Mouse (Mus musculus) heart, adult 8-10 months (tissue): Measurements from ENCODE around the gene Tomm6. TPM values are rescaled to one million over a fixed set of nuclear protein-coding genes. Genes with fewer than 3 reads are reported as not detected.
A peak's percentile ranks its signal among the peaks of the same experiment; 100 is the strongest.

Experiments
- DNase-seq: peaks from one replicate; pipeline ENCODE4 v3.0.0; 2022; ENCODE audit warnings: low spot score
- total RNA-seq, 4 experiments: library from RNA; stranded (reverse); gene quantifications; 2 replicates each; pipeline ENCODE4 v1.2.4; 2022

Tomm6 gene
- 100 to 1,000 TPM; 103 to 121 (median 114) TPM for total RNA-seq

- DNase-seq = no peak
These were observed at the start of gene Tomm6 for GRCm38 (mm10) chr17:47688344-47688607. TSS of gene Tomm6 (minus strand) at chr17:47688386.

GRCm38 (mm10) chr17:47737271-47738065, 49.3 kb upstream of the Tomm6 start:
- peak; percentile 86 for DNase-seq

GRCm38 (mm10) chr17:47736856-47737255, 48.7 kb upstream of the Tomm6 start, which contains the start of gene Tfeb:
TSS of gene Tfeb (plus strand) at chr17:47737030.
- DNase-seq = peak; percentile 97

GRCm38 (mm10) chr17:47735553-47736100, 47.4 kb upstream of the Tomm6 start:
- no peak for DNase-seq

- no peak for DNase-seq
These were observed 42.7 kb upstream of the Tomm6 start for GRCm38 (mm10) chr17:47730633-47731575.

GRCm38 (mm10) chr17:47726566-47726965, 38.4 kb upstream of the Tomm6 start, which contains the start of gene Pgc:
TSS of gene Pgc (plus strand) at chr17:47726842.
- no peak for DNase-seq

GRCm38 (mm10) chr17:47721183-47721582, 33.0 kb upstream of the Tomm6 start:
- no peak for DNase-seq

- DNase-seq = no peak
These were observed 26.9 kb upstream of the Tomm6 start for GRCm38 (mm10) chr17:47715037-47715436.

GRCm38 (mm10) chr17:47712889-47713571, 24.8 kb upstream of the Tomm6 start:
- no peak for DNase-seq

GRCm38 (mm10) chr17:47711883-47712282, 23.7 kb upstream of the Tomm6 start:
- no peak for DNase-seq

- no peak for DNase-seq
These were observed 21.9 kb upstream of the Tomm6 start for GRCm38 (mm10) chr17:47710036-47710435.

GRCm38 (mm10) chr17:47708972-47709371, 20.8 kb upstream of the Tomm6 start:
- DNase-seq = no peak

GRCm38 (mm10) chr17:47707961-47708360, 19.8 kb upstream of the Tomm6 start:
- no peak for DNase-seq

GRCm38 (mm10) chr17:47706196-47706595, 18.0 kb upstream of the Tomm6 start:
- DNase-seq = no peak

GRCm38 (mm10) chr17:47704692-47705091, 16.5 kb upstream of the Tomm6 start:
- DNase-seq = no peak

GRCm38 (mm10) chr17:47703556-47703955, 15.4 kb upstream of the Tomm6 start:
- no peak for DNase-seq

- no peak for DNase-seq
These were observed 14.6 kb upstream of the Tomm6 start for GRCm38 (mm10) chr17:47702548-47703345.

GRCm38 (mm10) chr17:47701793-47702192, 13.6 kb upstream of the Tomm6 start:
- no peak for DNase-seq

- no peak for DNase-seq
These were observed 10.9 kb upstream of the Tomm6 start for GRCm38 (mm10) chr17:47699055-47699454.

GRCm38 (mm10) chr17:47698156-47698555, 10.0 kb upstream of the Tomm6 start:
- DNase-seq = no peak

GRCm38 (mm10) chr17:47695337-47695710, 7.1 kb upstream of the Tomm6 start:
- DNase-seq = no peak
